Mouse (Mus musculus): Measurements from ENCODE around the gene Mrpl1.

The Mrpl1 gene

DNA sequence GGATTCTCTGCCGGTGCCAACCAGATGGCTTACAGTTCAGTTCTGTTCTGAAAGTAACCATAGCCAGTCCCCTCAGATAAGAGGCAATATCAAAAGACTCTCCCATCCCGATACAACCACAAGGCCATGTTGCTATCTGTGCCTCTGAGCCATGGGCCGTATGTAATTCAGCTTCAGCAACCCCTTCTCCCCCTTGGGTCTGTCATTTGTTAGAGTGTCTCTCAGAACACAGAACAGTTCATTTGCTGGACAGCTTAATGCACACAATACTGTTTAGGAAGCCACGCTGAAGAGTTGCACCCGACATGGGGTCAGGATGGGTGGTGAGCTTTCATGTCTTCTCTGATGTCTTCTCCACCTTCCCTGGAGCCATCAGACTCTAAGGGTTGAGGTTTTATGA is 100.3 kb downstream of the Mrpl1 start:
- DNase-seq (ENCODE audit: low spot score) = no peak

DNA sequence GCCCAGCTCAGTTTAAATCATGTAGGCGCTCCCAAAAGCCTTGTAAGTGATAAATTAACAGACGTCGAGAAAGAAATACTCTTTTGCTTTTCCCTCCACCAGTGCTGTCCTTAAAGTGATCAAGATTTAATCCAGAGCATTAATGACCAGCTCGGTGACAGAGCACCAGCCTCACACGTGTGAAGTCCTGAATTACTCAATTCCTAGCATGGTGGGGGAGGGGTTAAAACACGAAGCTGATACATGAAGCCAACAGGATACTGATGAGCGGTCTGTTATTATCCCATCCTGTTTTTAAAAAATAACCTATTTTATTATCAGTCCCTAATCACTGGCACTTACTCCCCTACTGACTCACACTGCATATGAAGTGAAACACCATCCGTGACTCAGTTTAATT is 102.4 kb downstream of the Mrpl1 start:
- no peak for DNase-seq (ENCODE audit: low spot score)

Data from c-Kit-positive CD71-positive TER-119-positive erythroid progenitor cells, embryonic 14.5 days (primary cell).